Mouse (Mus musculus) stomach, embryonic 14.5 days (tissue): ENCODE data around the gene Eno4. TPM values are rescaled to one million over a fixed set of nuclear protein-coding genes. Genes with fewer than 3 reads are reported as not detected.

Source experiments
- ATAC-seq: fragments of 200-750 bp; cut with Nextera tagmentation; 2 replicates; pipeline ENCODE4 v1.8.0; 2017; ENCODE audit warnings: low read depth, moderate TSS enrichment; ENCODE audit not compliant: insufficient number of reproducible peaks, insufficient read depth, low FRiP score
- H3K27ac ChIP-seq: fragments of 300-500 bp; sonication (generic); 2 replicates; pipeline ENCODE4 v1.5.1; 2014; ENCODE audit warnings: mild to moderate bottlenecking, low read length, moderate library complexity, mixed read lengths
- H3K27me3 ChIP-seq: fragments of 300-500 bp; sonication (generic); 2 replicates; pipeline ENCODE4 v1.6.1; 2014; ENCODE audit warnings: low read length, control low read depth, mixed read lengths; ENCODE audit not compliant: control insufficient read depth, insufficient read depth
- H3K36me3 ChIP-seq: fragments of 300-500 bp; sonication (generic); 2 replicates; pipeline ENCODE4 v1.6.1; 2014; ENCODE audit warnings: mild to moderate bottlenecking, control low read depth, low read length, moderate library complexity, mixed read lengths; ENCODE audit not compliant: control insufficient read depth, insufficient read depth
- H3K4me1 ChIP-seq: fragments of 300-500 bp; sonication (generic); 2 replicates; pipeline ENCODE4 v1.6.1; 2014; ENCODE audit warnings: low read length, control low read depth, mixed read lengths; ENCODE audit not compliant: control insufficient read depth, insufficient read depth
- H3K4me2 ChIP-seq: fragments of 300-500 bp; sonication (generic); replicated peaks from 2 replicates; pipeline ENCODE4 v1.6.1; 2014; ENCODE audit warnings: low read depth, low read length, control low read depth
- H3K4me3 ChIP-seq: fragments of 300-500 bp; sonication (generic); 2 replicates; pipeline ENCODE4 v1.5.1; 2014; ENCODE audit warnings: low read depth, low read length, control low read depth
- H3K9ac ChIP-seq: fragments of 300-500 bp; sonication (generic); replicated peaks from 2 replicates; pipeline ENCODE4 v1.6.1; 2014; ENCODE audit warnings: low read depth, mild to moderate bottlenecking, control low read depth, low read length, moderate library complexity, mixed read lengths
- H3K9me3 ChIP-seq: fragments of 300-500 bp; sonication (generic); 2 replicates; pipeline ENCODE4 v1.6.1; 2016; ENCODE audit warnings: low read depth, low read length, control low read depth; ENCODE audit not compliant: control insufficient read depth
- WGBS: fragments of 180-500 bp; shearing (Covaris S2); extraction: QIAGEN DNeasy Blood & Tissue Kit; methylation state at CpG from one replicate; pipeline ENCODE4 v1.1.7; 2014; 5-methylcytosine and 5-hydroxymethylcytosine counted together
- polyA plus RNA-seq: library from polyadenylated mRNA; unstranded; fragments of >200 nt; fragmentation: Nextera tagmentation; extraction: Ambion mirVana; gene quantifications from 2 replicates; pipeline ENCODE4 v1.2.1, GENCODE M21; 2014

Gene Eno4
- polyA plus RNA-seq, 1 experiment from 2014 or later = 0.32 TPM

GRCm38 (mm10) chr19:58911386-58911785 lies 31.8 kb upstream of the Eno4 start:
- Histone ChIP-seq H3K4me2 (peak overlapping the region; percentile 52), H3K36me3 (no peaks in the 10 kb centered on the region), H3K4me3 (peak overlapping the region; percentile 43), H3K27me3 (no peaks in the 10 kb centered on the region), H3K9ac (no peak overlapping the region), H3K9me3 (no peaks in the 10 kb centered on the region), H3K27ac (no peak overlapping the region), H3K4me1 (no peaks in the 10 kb centered on the region)
- peak; percentile 65; the same call in 1 of the 2 replicates for ATAC-seq
- 11% methylated on average over 9 of the region's 9 CpGs for WGBS

GRCm38 (mm10) chr19:58913301-58913700 lies 29.9 kb upstream of the Eno4 start:
- no peaks in the 10 kb centered on the region for H3K27me3 ChIP-seq
- H3K4me3 ChIP-seq = no peak overlapping the region
- no peaks in the 10 kb centered on the region for H3K4me1 ChIP-seq
- H3K27ac ChIP-seq = no peak overlapping the region
- no peaks in the 10 kb centered on the region for H3K9me3 ChIP-seq
- H3K4me2 ChIP-seq = no peak overlapping the region
- no peak overlapping the region for H3K9ac ChIP-seq
- no peaks in the 10 kb centered on the region for H3K36me3 ChIP-seq
- no peak for ATAC-seq
- 87% methylated on average over 6 of the region's 6 CpGs for WGBS

DNA sequence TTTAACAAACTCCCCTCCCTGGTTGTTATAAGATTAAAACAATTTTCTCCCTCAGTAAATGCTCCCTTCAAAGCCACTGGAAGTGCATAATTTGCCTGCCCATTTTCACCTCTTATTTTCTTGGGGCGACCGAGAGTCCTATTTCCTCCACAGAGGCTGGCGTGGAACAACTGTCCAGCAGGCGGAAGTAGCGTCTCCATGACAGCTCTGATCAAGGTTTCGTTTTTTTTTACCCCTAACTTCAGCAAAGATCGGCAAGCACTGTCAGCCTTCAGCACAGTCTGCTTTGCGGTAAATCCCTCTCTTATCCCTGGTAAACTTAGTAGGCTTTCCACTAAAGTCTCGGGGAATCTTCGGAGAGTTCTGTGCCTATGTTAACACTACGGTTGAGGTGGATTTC lies 24.6 kb upstream of the Eno4 start:
- Histone ChIP-seq H3K9me3 (no peaks in the 10 kb centered on the region), H3K4me1 (no peaks in the 10 kb centered on the region), H3K36me3 (no peaks in the 10 kb centered on the region), H3K9ac (0 out of 2 replicates have a peak overlapping the region, but pooled peaks have one; percentile 2), H3K4me2 (peak overlapping the region; percentile 19; the same call in 1 of the 2 replicates), H3K27ac (no peak overlapping the region), H3K4me3 (no peak overlapping the region; the same call in 1 of the 2 replicates), H3K27me3 (no peaks in the 10 kb centered on the region)
- ATAC-seq = no peak
- WGBS = 4% methylated on average over 11 of the region's 11 CpGs

GRCm38 (mm10) chr19:58919148-58919547 lies 24.1 kb upstream of the Eno4 start:
- no peak overlapping the region for H3K27ac ChIP-seq
- no peak overlapping the region for H3K9ac ChIP-seq
- peak overlapping the region; percentile 19; the same call in 1 of the 2 replicates for H3K4me2 ChIP-seq
- H3K4me3 ChIP-seq = no peak overlapping the region
- H3K4me1 ChIP-seq = no peaks in the 10 kb centered on the region
- H3K9me3 ChIP-seq = no peaks in the 10 kb centered on the region
- no peaks in the 10 kb centered on the region for H3K27me3 ChIP-seq
- WGBS = 15% methylated on average over 7 of the region's 7 CpGs
- no peak for ATAC-seq
- no peaks in the 10 kb centered on the region for H3K36me3 ChIP-seq

DNA sequence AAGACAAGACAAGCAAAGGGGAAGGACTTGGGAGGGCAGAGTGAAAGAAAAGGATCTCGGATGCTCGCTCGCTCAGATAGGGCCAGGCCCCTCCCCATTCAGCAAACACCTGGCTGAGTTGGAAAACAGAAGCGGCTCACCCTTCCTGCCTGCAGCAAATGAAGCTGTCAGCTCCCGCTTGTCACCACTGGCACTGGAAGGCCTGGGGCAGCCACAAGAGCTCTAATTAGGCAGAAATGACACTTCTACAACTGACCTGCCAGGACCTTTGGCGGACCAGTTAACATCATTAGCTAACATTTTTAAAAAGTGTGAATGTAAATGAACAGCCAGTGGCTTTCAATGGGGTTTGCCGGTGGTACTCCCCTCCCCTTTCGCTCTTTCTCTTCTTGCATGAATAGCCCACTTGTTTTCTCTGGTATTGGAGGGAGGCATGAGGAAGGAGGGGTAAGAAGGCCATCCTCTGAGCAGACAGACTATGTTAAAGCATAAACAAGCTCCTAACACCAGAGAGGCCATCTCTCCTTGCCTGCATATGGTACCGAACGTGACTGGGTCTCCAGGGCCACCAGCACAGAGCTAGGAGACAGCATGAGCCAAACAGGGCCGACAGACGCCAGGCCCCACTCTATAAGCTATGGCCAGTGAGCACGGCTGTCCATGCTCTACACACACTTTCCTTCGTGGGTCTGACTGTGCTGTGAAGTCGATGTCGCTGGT lies 12.0 kb upstream of the Eno4 start:
- H3K27ac ChIP-seq = no peak overlapping the region
- H3K9ac ChIP-seq = no peak overlapping the region
- no peak overlapping the region for H3K4me3 ChIP-seq
- H3K9me3 ChIP-seq = no peaks in the 10 kb centered on the region
- 33% methylated on average over 16 of the region's 16 CpGs for WGBS
- H3K4me2 ChIP-seq = no peak overlapping the region
- 0 out of 2 replicates have a peak, but pooled peaks cover 5% of the 10 kb centered on the region for H3K27me3 ChIP-seq
- no peaks in the 10 kb centered on the region for H3K4me1 ChIP-seq
- no peak for ATAC-seq
- H3K36me3 ChIP-seq = no peaks in the 10 kb centered on the region

GRCm38 (mm10) chr19:58933062-58933461 lies 10.2 kb upstream of the Eno4 start:
- no peaks in the 10 kb centered on the region for H3K36me3 ChIP-seq
- no peak for ATAC-seq
- WGBS = 20% methylated on average over 4 of the region's 4 CpGs
- no peak overlapping the region for H3K4me2 ChIP-seq
- H3K27me3 ChIP-seq = 0 out of 2 replicates have a peak, but pooled peaks cover 5% of the 10 kb centered on the region
- no peak overlapping the region for H3K4me3 ChIP-seq
- no peak overlapping the region for H3K27ac ChIP-seq
- no peak overlapping the region for H3K9ac ChIP-seq
- no peaks in the 10 kb centered on the region for H3K4me1 ChIP-seq
- H3K9me3 ChIP-seq = no peaks in the 10 kb centered on the region

- Histone ChIP-seq H3K4me1 (peaks cover 6% of the 10 kb centered on the region; the same call in 1 of the 2 replicates), H3K36me3 (no peaks in the 10 kb centered on the region), H3K4me2 (no peak overlapping the region), H3K27me3 (no peaks in the 10 kb centered on the region), H3K27ac (no peak overlapping the region), H3K9me3 (no peaks in the 10 kb centered on the region), H3K9ac (no peak overlapping the region), H3K4me3 (no peak overlapping the region)
- 84% methylated on average over 7 of the region's 7 CpGs for WGBS
- no peak for ATAC-seq
Observed at GRCm38 (mm10) chr19:58945959-58946358, 2.7 kb downstream of the Eno4 start.

GRCm38 (mm10) chr19:58951521-58951920 lies 8.3 kb downstream of the Eno4 start:
- H3K36me3 ChIP-seq = no peaks in the 10 kb centered on the region
- no peaks in the 10 kb centered on the region for H3K9me3 ChIP-seq
- ATAC-seq = no peak
- H3K4me1 ChIP-seq = no peaks in the 10 kb centered on the region
- no peak overlapping the region for H3K4me2 ChIP-seq
- no peaks in the 10 kb centered on the region; the same call in 1 of the 2 replicates for H3K27me3 ChIP-seq
- 87% methylated on average over 3 of the region's 3 CpGs for WGBS
- H3K4me3 ChIP-seq = no peak overlapping the region
- H3K27ac ChIP-seq = no peak overlapping the region
- H3K9ac ChIP-seq = no peak overlapping the region
